Mouse (Mus musculus): Measurements from ENCODE around the gene Gm10382. TPM values are rescaled to one million over a fixed set of nuclear protein-coding genes. Genes with fewer than 3 reads are reported as not detected.
A peak's percentile ranks its signal among the peaks of the same experiment; 100 is the strongest.

Gene Gm10382
- total and polyA plus RNA-seq, 3 experiments: 0.65 to 0.96 TPM; not detected in 1

- Histone ChIP-seq H3K27me3 (ENCODE audit: control insufficient read depth in 1 of 2, insufficient read depth in 2 of 2, low read length in 2 of 2) (no peaks in the 10 kb centered on the region), H3K9ac (ENCODE audit: control insufficient read depth, low read depth, low read length, poor library complexity, severe bottlenecking) (no peak overlapping the region), H3K4me3 (ENCODE audit: control insufficient read depth in 1 of 2, insufficient read depth in 1 of 2, low read depth in 2 of 2, low read length in 2 of 2) (no peak overlapping the region), H3K4me1 (ENCODE audit: control insufficient read depth in 1 of 2, insufficient read depth in 2 of 2, low read length in 2 of 2) (peaks cover 0 to 16% of the 10 kb centered on the region in 2 experiments; a peak in 2 of 4 replicates), H3K79me2 (ENCODE audit: control insufficient read depth, insufficient read depth, low read length, poor library complexity) (no peaks in the 10 kb centered on the region), H3K9me3 (replicated peaks; ENCODE audit: insufficient read depth, low read length) (no peaks in the 10 kb centered on the region), H3K27ac (ENCODE audit: control insufficient read depth, low read depth, low read length) (no peak overlapping the region), H3K36me3 (ENCODE audit: control insufficient read depth in 1 of 2, insufficient read depth in 2 of 2, low read length in 2 of 2) (peaks cover 0 to 4% of the 10 kb centered on the region in 2 experiments; a peak in 2 of 4 replicates)
- no peak for DNase-seq (ENCODE audit: low read depth, low spot score)
- TF ChIP-seq MAX (IDR thresholded peaks at IDR 0.05; ENCODE audit: low read length) (peak; percentile 46; the same call in 1 of the 2 replicates), RAD21 (IDR thresholded peaks at IDR 0.05; ENCODE audit: low read depth, low read length) (no peak), POLR2AphosphoS5 (IDR thresholded peaks at IDR 0.05; ENCODE audit: borderline replicate concordance, low read depth, low read length) (no peak), ZKSCAN1 (IDR thresholded peaks at IDR 0.05; ENCODE audit: low read depth, low read length) (no peak), SIN3A (IDR thresholded peaks at IDR 0.05; ENCODE audit: low read length) (no peak), MAFK (IDR thresholded peaks at IDR 0.05; ENCODE audit: borderline replicate concordance, low read depth, low read length) (no peak), TCF12 (IDR thresholded peaks at IDR 0.05; ENCODE audit: low read depth, low read length) (no peak), POLR2A (IDR thresholded peaks at IDR 0.05; ENCODE audit: control insufficient read depth in 1 of 2, insufficient read depth in 1 of 2, low read depth in 1 of 2, low read length in 2 of 2, poor library complexity in 1 of 2) (no peak), TBP (IDR thresholded peaks at IDR 0.05; ENCODE audit: low read depth, low read length) (no peak), UBTF (IDR thresholded peaks at IDR 0.05; ENCODE audit: borderline replicate concordance, insufficient read depth, low read depth, low read length) (no peak), ZNF384 (IDR thresholded peaks at IDR 0.05; ENCODE audit: low read depth, low read length) (no peak), RCOR1 (IDR thresholded peaks at IDR 0.05; ENCODE audit: low read depth, low read length) (no peak), MYB (IDR thresholded peaks at IDR 0.05; ENCODE audit: low read depth, low read length) (no peak), GABPA (IDR thresholded peaks at IDR 0.05; ENCODE audit: low read depth, low read length) (no peak), BHLHE40 (IDR thresholded peaks at IDR 0.05; ENCODE audit: borderline replicate concordance, low read depth, low read length) (no peak), KAT2A (conservative IDR thresholded peaks at IDR 0.05; ENCODE audit: low read depth, low read length) (no peak), CTCF (IDR thresholded peaks at IDR 0.05 in 2 of 3, conservative IDR thresholded peaks at IDR 0.05 in 1 of 3; ENCODE audit: control insufficient read depth in 1 of 3, insufficient read depth in 1 of 3, low read depth in 2 of 3, low read length in 3 of 3, poor library complexity in 1 of 3, severe bottlenecking in 1 of 3) (no peak), TAL1 (IDR thresholded peaks at IDR 0.05; ENCODE audit: low read length) (no peak), E2F4 (IDR thresholded peaks at IDR 0.05; ENCODE audit: borderline replicate concordance, low read depth, low read length) (no peak), NELFE (IDR thresholded peaks at IDR 0.05; ENCODE audit: low read depth, low read length) (no peak), MAZ (IDR thresholded peaks at IDR 0.05; ENCODE audit: low read depth, low read length) (0 out of 2 replicates have a peak, but pooled peaks have one; percentile 47), USF1 (IDR thresholded peaks at IDR 0.05; ENCODE audit: low read depth, low read length) (peak; percentile 57), CHD1 (IDR thresholded peaks at IDR 0.05; ENCODE audit: low read depth, low read length) (no peak), NRF1 (IDR thresholded peaks at IDR 0.05; ENCODE audit: insufficient read depth, low read depth, low read length, poor library complexity, severe bottlenecking) (no peak), MYC (IDR thresholded peaks at IDR 0.05; ENCODE audit: low read depth, low read length) (0 out of 2 replicates have a peak, but pooled peaks have one; percentile 40), MXI1 (IDR thresholded peaks at IDR 0.05; ENCODE audit: low read depth, low read length) (no peak), SMC3 (IDR thresholded peaks at IDR 0.05; ENCODE audit: low read depth, low read length) (no peak), HCFC1 (IDR thresholded peaks at IDR 0.05; ENCODE audit: low read depth, low read length) (no peak), USF2 (IDR thresholded peaks at IDR 0.05; ENCODE audit: borderline replicate concordance in 1 of 2, insufficient read depth in 1 of 2, low read depth in 1 of 2, low read length in 2 of 2) (peak in 1 of 2 experiments; percentile 36; a peak in 1 of 4 replicates)
These were observed 34.1 kb upstream of the Gm10382 start for GRCm38 (mm10) chr5:125354885-125355492.

Data from MEL (cell line).